Mouse (Mus musculus): Measurements from ENCODE around the gene Mars. TPM values are rescaled to one million over a fixed set of nuclear protein-coding genes. Genes with fewer than 3 reads are reported as not detected.
"Not testable (repeated sequence)": the region's sequence is repeated elsewhere in the genome, so short reads cannot be mapped to it uniquely, and the experiment has no call there.

Gene Mars
- polyA plus RNA-seq, 1 experiment, result 35.4 TPM

DNA sequence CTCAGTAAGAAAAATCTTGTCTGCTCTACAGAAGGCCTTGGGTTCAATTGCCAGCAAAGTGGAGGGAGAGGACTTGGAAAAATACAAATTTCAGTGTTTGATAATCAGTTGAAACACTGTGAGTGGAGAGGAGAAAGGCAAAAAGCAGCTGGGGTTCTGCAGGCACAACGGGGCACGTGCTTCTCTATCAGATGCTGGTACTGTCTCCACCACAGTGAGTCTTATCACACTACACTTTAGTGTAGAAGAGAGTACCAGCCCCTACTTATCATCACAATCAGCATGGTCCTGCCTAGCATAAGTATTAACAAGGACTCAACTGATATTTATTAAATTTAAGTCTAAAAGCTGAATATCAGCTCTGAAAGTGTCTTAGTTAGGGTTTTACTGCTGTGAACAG lies 5.7 kb upstream of the Mars start:
- TF ChIP-seq POLR2A (IDR thresholded peaks at IDR 0.05; ENCODE audit: borderline replicate concordance, extremely low read depth, low read depth, low read length) (no peak), CTCF (IDR thresholded peaks at IDR 0.05; ENCODE audit: insufficient read depth, low read length) (no peak)
- no peak for DNase-seq
- WGBS, result 71% methylated on average over 2 of the region's 2 CpGs
- H3K4me3 ChIP-seq (replicated peaks; ENCODE audit: extremely low read depth, low read depth, low read length), result no peak overlapping the region
- no peaks in the 10 kb centered on the region for H3K4me1 ChIP-seq (ENCODE audit: control insufficient read depth, insufficient read depth, low read length)

- not testable (repeated sequence) for H3K4me1 ChIP-seq (ENCODE audit: control insufficient read depth, insufficient read depth, low read length); DNase-seq; H3K4me3 ChIP-seq (replicated peaks; ENCODE audit: extremely low read depth, low read depth, low read length)
- 66% methylated on average over 1 of the region's 1 CpGs for WGBS
Observed at GRCm38 (mm10) chr10:127314950-127315349, 3.4 kb upstream of the Mars start.

- 87% methylated on average over 5 of the region's 5 CpGs for WGBS
- H3K4me3 ChIP-seq (replicated peaks; ENCODE audit: extremely low read depth, low read depth, low read length); H3K4me1 ChIP-seq (ENCODE audit: control insufficient read depth, insufficient read depth, low read length); DNase-seq: not testable (repeated sequence)
Observed at GRCm38 (mm10) chr10:127313516-127313915, 1.9 kb upstream of the Mars start.

DNA sequence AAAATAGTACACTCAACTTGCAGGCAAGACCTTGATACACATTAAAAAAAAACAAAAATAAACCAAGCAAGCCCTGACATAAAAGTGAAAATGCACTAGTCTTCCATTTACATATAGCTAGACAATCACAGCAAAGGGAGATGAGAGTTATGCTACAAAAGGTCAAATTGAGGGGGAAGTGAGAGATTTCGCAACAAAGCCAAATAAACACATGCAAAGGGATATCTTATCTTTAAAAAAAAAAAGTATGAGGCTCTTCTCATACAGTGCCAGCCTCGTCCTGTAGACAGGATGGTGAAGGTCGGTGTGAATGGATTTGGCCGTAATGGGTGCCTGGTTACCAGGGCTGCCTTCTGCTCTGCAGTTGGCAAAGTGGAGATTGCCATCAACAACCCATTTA lies 1.3 kb upstream of the Mars start:
- TF ChIP-seq CTCF (IDR thresholded peaks at IDR 0.05; ENCODE audit: insufficient read depth, low read length), result no peak
- no peak for TF ChIP-seq POLR2A (IDR thresholded peaks at IDR 0.05; ENCODE audit: borderline replicate concordance, extremely low read depth, low read depth, low read length)
- peaks cover 2% of the 10 kb centered on the region; the same call in 1 of the 2 replicates for H3K4me1 ChIP-seq (ENCODE audit: control insufficient read depth, insufficient read depth, low read length)
- H3K4me3 ChIP-seq (replicated peaks; ENCODE audit: extremely low read depth, low read depth, low read length), result no peak overlapping the region
- WGBS, result 57% methylated on average over 4 of the region's 4 CpGs
- DNase-seq, result no peak

- WGBS, result under 1% methylated on average over 4 of the region's 4 CpGs
- TF ChIP-seq POLR2A (IDR thresholded peaks at IDR 0.05; ENCODE audit: borderline replicate concordance, extremely low read depth, low read depth, low read length) (no peak), CTCF (IDR thresholded peaks at IDR 0.05; ENCODE audit: insufficient read depth, low read length) (peak; percentile 56)
- Histone ChIP-seq H3K4me3 (replicated peaks; ENCODE audit: extremely low read depth, low read depth, low read length) (peak overlapping the region; percentile 92), H3K4me1 (ENCODE audit: control insufficient read depth, insufficient read depth, low read length) (peaks cover 2% of the 10 kb centered on the region; the same call in 1 of the 2 replicates)
- no peak for DNase-seq
Observed at GRCm38 (mm10) chr10:127312356-127312676, 730 bp upstream of the Mars start.

- 33% methylated on average over 23 of the region's 23 CpGs for WGBS
- DNase-seq, result no peak
- TF ChIP-seq CTCF (IDR thresholded peaks at IDR 0.05; ENCODE audit: insufficient read depth, low read length), result no peak
- TF ChIP-seq POLR2A (IDR thresholded peaks at IDR 0.05; ENCODE audit: borderline replicate concordance, extremely low read depth, low read depth, low read length), result no peak; the same call in 1 of the 2 replicates
Observed at GRCm38 (mm10) chr10:127310523-127311475, 787 bp downstream of the Mars start.

DNA sequence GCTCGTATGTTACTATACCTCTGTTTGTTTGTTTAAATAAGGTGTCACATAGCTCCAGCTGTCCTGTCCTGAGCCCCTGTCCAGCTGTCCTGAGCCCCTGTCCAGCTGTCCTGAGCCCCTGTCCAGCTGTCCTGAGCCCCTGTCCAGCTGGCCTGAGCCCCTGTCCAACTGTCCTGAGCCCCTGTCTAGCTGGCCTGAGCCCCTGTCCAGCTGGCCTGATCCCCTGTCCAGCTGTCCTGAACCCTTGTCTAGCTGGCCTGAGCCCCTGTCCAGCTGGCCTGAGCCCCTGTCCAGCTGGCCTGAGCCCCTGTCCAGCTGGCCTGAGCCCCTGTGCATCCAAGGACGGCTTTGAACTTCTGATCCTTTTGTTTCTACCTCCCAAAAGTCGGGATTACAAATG lies 2.4 kb downstream of the Mars start:
- 72% methylated on average over 3 of the region's 3 CpGs for WGBS
- H3K4me1 ChIP-seq (ENCODE audit: control insufficient read depth, insufficient read depth, low read length); H3K4me3 ChIP-seq (replicated peaks; ENCODE audit: extremely low read depth, low read depth, low read length); DNase-seq: not testable (repeated sequence)

More at GRCm38 (mm10) chr10:127310523-127311475, 787 bp downstream of the Mars start:
- H3K4me3 ChIP-seq (replicated peaks; ENCODE audit: extremely low read depth, low read depth, low read length), result peak overlapping the region; percentile 92
- H3K4me1 ChIP-seq (ENCODE audit: control insufficient read depth, insufficient read depth, low read length), result peaks cover 2% of the 10 kb centered on the region; the same call in 1 of the 2 replicates

DNA sequence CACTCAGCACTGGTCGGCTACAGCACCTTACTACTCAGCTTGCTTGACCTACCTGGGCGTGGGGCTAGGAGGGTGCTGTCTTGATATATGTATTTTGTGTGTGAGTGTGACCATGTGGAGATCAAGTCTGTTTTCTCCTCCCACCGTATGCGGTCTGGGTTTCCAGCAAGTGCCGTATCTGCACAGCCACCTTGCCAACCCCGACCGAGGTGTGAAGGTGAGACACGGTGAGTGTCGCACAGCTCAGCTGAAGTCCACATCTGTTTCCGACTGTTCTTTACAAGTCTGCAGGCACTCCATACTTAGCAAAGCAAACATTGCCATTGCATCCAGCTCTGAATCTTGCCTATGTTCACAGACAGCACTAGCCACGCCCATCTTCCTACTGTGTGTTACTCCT lies 8.4 kb downstream of the Mars start:
- no peaks in the 10 kb centered on the region for H3K4me1 ChIP-seq (ENCODE audit: control insufficient read depth, insufficient read depth, low read length)
- no peak overlapping the region for H3K4me3 ChIP-seq (replicated peaks; ENCODE audit: extremely low read depth, low read depth, low read length)
- no peak for DNase-seq
- WGBS, result 90% methylated on average over 11 of the region's 11 CpGs
- no peak for TF ChIP-seq POLR2A (IDR thresholded peaks at IDR 0.05; ENCODE audit: borderline replicate concordance, extremely low read depth, low read depth, low read length)
- no peak for TF ChIP-seq CTCF (IDR thresholded peaks at IDR 0.05; ENCODE audit: insufficient read depth, low read length)

- Histone ChIP-seq H3K4me1 (ENCODE audit: control insufficient read depth, insufficient read depth, low read length) (no peaks in the 10 kb centered on the region), H3K4me3 (replicated peaks; ENCODE audit: extremely low read depth, low read depth, low read length) (no peak overlapping the region)
- DNase-seq, result no peak
- no peak for TF ChIP-seq CTCF (IDR thresholded peaks at IDR 0.05; ENCODE audit: insufficient read depth, low read length)
- no peak for TF ChIP-seq POLR2A (IDR thresholded peaks at IDR 0.05; ENCODE audit: borderline replicate concordance, extremely low read depth, low read depth, low read length)
- WGBS, result 90% methylated on average over 6 of the region's 6 CpGs
Observed at GRCm38 (mm10) chr10:127300361-127300760, 11.2 kb downstream of the Mars start.

DNA sequence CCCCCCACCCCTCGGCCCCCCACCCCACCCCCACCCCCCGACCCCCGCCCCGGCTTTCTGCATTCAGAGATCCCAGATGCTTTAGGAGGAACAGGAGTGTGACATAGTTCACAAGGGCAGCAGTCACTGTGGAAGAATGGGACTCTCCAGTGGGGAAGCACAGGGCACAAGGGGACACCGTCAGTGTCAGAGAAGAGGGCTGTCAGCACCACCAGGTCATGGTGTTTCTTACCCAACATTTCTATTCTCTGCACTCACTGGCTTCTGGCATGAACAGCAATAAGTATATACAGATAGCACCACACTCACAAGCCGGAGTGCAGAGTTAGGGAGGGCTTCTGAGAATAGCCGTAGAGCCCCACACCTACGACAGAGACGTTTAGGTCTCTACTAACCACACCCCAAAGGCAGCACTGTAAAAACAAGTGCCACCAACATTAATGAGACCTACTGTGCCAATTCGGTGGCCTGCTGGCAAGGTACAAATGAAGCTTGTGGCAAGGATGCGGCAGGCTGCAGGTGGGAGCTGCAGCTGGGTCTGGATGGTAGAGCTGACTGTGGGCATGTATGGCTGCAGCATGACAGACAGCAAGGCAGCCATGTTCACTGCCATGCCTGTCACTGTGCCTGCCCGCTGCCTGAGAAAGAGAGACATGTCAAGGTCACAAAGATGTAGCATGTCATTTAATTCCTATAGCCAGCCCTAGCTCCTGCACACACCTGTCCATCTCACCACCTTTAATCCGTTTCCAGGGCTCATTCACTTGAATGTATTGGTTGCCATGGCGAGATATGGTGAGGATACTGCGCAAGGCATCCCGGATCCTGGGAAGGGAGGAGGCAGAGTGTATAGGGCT lies 14.3 kb downstream of the Mars start:
- H3K4me3 ChIP-seq (replicated peaks; ENCODE audit: extremely low read depth, low read depth, low read length), result no peak overlapping the region
- TF ChIP-seq CTCF (IDR thresholded peaks at IDR 0.05; ENCODE audit: insufficient read depth, low read length), result no peak
- no peak for TF ChIP-seq POLR2A (IDR thresholded peaks at IDR 0.05; ENCODE audit: borderline replicate concordance, extremely low read depth, low read depth, low read length)
- WGBS, result 88% methylated on average over 16 of the region's 16 CpGs
- no peak for DNase-seq
- H3K4me1 ChIP-seq (ENCODE audit: control insufficient read depth, insufficient read depth, low read length), result 0 out of 2 replicates have a peak, but pooled peaks cover 2% of the 10 kb centered on the region
